Mouse (Mus musculus) ES-E14 (cell line): Measurements from ENCODE around the gene 4932438A13Rik. TPM values are rescaled to one million over a fixed set of nuclear protein-coding genes. Genes with fewer than 3 reads are reported as not detected.
A peak's percentile ranks its signal among the peaks of the same experiment; 100 is the strongest.

Source experiments
- DNase-seq: peaks from one replicate; pipeline ENCODE4 v3.0.0-alpha.2; 2013; ENCODE audit warnings: low read depth, low spot score
- H3K27ac ChIP-seq: 2 replicates; pipeline ENCODE4 v1.5.1; 2012; ENCODE audit warnings: low read depth, mild to moderate bottlenecking, low read length, moderate library complexity, mixed read lengths; ENCODE audit not compliant: poor library complexity, insufficient read depth, severe bottlenecking
- H3K36me3 ChIP-seq: 2 replicates; pipeline ENCODE4 v1.6.1; 2012; ENCODE audit warnings: mild to moderate bottlenecking, low read length, moderate library complexity, mixed read lengths; ENCODE audit not compliant: control insufficient read depth, poor library complexity, insufficient read depth, severe bottlenecking
- H3K4me1 ChIP-seq, 2 experiments: fragments of 150-350 bp in 1 of 2; sonication (generic) in 1 of 2; 2 replicates each; pipeline ENCODE4 v1.6.1; 2012; ENCODE audit warnings: low read length in 2 of 2, mild to moderate bottlenecking in 1 of 2, mixed read lengths in 1 of 2; ENCODE audit not compliant: control insufficient read depth in 2 of 2, insufficient read depth in 2 of 2, poor library complexity in 1 of 2
- H3K4me3 ChIP-seq, 2 experiments: fragments of 150-350 bp in 1 of 2; sonication (generic) in 1 of 2; 2 replicates each; pipeline ENCODE4 v1.5.1; 2012; ENCODE audit warnings: low read length in 2 of 2, low read depth in 1 of 2, mild to moderate bottlenecking in 1 of 2, mixed read lengths in 1 of 2; ENCODE audit not compliant: insufficient read depth in 1 of 2, poor library complexity in 1 of 2, severe bottlenecking in 1 of 2
- H3K9ac ChIP-seq: 2 replicates; pipeline ENCODE4 v1.6.1; 2012; ENCODE audit warnings: low read depth, mild to moderate bottlenecking, low read length, mixed read lengths; ENCODE audit not compliant: poor library complexity, insufficient read depth, severe bottlenecking
- H3K9me3 ChIP-seq: fragments of 150-350 bp; sonication (generic); 2 replicates; pipeline ENCODE4 v1.6.1; 2012; ENCODE audit warnings: low read depth, mild to moderate bottlenecking, low read length; ENCODE audit not compliant: control insufficient read depth, insufficient read depth
- CHD2 ChIP-seq: IDR thresholded peaks from 2 replicates; pipeline ENCODE4 v1.6.1; 2014; ENCODE audit warnings: mild to moderate bottlenecking, low read depth, low read length, inconsistent platforms
- HCFC1 ChIP-seq: IDR thresholded peaks from 2 replicates; pipeline ENCODE4 v1.6.1; 2012; ENCODE audit warnings: low read length, inconsistent platforms, borderline replicate concordance; ENCODE audit not compliant: insufficient read depth
- MAFK ChIP-seq: IDR thresholded peaks from 2 replicates; pipeline ENCODE4 v1.6.1; 2014; ENCODE audit warnings: mild to moderate bottlenecking, low read depth, low read length, inconsistent platforms; ENCODE audit not compliant: insufficient read depth
- ZC3H11A ChIP-seq: IDR thresholded peaks from 2 replicates; pipeline ENCODE4 v1.6.1; 2012; ENCODE audit warnings: low read depth, mild to moderate bottlenecking, inconsistent platforms, low read length, borderline replicate concordance
- ZNF384 ChIP-seq: IDR thresholded peaks from 2 replicates; pipeline ENCODE4 v1.6.1; 2012; ENCODE audit warnings: low read depth, low read length, inconsistent platforms
- in situ Hi-C, 2 experiments: fragments of 600-800 bp; cut with MboI; formaldehyde crosslinking; loops; one replicate each; pipeline ENCODE4 v1.15.1; 2025; ENCODE audit warnings: low sequenced_read_pairs in 2 of 2, inconsistent platforms in 1 of 2; ENCODE audit not compliant: unreplicated experiment in 2 of 2
- total RNA-seq: library from RNA; depleted of rRNA; stranded (reverse); fragments of 300-350 nt; gene quantifications from 2 replicates; pipeline ENCODE4 v1.2.3, GENCODE M21; 2012

4932438A13Rik gene
- total RNA-seq, 1 experiment: 40.4 TPM

- H3K27ac ChIP-seq: no peak overlapping the region
- H3K9ac ChIP-seq: no peak overlapping the region
- 0 out of 4 replicates have a peak overlapping the region, but pooled peaks of 1 of the 2 experiments have one; percentile 37 for H3K4me3 ChIP-seq
- H3K4me1 ChIP-seq: no peaks in the 10 kb centered on the region
- no peaks in the 10 kb centered on the region for H3K36me3 ChIP-seq
- no peaks in the 10 kb centered on the region for H3K9me3 ChIP-seq
- TF ChIP-seq CHD2: no peak
- no peak for TF ChIP-seq HCFC1
- TF ChIP-seq ZNF384: no peak
- TF ChIP-seq ZC3H11A: peak; percentile 72; the same call in 1 of the 2 replicates
- TF ChIP-seq MAFK: peak; percentile 43; the same call in 1 of the 2 replicates
- DNase-seq: peak; percentile 63
- in situ Hi-C loops: no loop called here
Observed at GRCm38 (mm10) chr3:36840650-36841555, 22.0 kb upstream of the 4932438A13Rik start.

GRCm38 (mm10) chr3:36853733-36854440 is 9.0 kb upstream of the 4932438A13Rik start:
- in situ Hi-C loops: no loop called here
- TF ChIP-seq CHD2 (no peak), ZC3H11A (no peak), ZNF384 (no peak), MAFK (no peak), HCFC1 (no peak)
- H3K9ac ChIP-seq: no peak overlapping the region
- no peaks in the 10 kb centered on the region for H3K4me1 ChIP-seq
- no peaks in the 10 kb centered on the region for H3K36me3 ChIP-seq
- no peak for DNase-seq
- no peak overlapping the region for H3K27ac ChIP-seq
- H3K9me3 ChIP-seq: no peaks in the 10 kb centered on the region
- no peak overlapping the region for H3K4me3 ChIP-seq

DNA sequence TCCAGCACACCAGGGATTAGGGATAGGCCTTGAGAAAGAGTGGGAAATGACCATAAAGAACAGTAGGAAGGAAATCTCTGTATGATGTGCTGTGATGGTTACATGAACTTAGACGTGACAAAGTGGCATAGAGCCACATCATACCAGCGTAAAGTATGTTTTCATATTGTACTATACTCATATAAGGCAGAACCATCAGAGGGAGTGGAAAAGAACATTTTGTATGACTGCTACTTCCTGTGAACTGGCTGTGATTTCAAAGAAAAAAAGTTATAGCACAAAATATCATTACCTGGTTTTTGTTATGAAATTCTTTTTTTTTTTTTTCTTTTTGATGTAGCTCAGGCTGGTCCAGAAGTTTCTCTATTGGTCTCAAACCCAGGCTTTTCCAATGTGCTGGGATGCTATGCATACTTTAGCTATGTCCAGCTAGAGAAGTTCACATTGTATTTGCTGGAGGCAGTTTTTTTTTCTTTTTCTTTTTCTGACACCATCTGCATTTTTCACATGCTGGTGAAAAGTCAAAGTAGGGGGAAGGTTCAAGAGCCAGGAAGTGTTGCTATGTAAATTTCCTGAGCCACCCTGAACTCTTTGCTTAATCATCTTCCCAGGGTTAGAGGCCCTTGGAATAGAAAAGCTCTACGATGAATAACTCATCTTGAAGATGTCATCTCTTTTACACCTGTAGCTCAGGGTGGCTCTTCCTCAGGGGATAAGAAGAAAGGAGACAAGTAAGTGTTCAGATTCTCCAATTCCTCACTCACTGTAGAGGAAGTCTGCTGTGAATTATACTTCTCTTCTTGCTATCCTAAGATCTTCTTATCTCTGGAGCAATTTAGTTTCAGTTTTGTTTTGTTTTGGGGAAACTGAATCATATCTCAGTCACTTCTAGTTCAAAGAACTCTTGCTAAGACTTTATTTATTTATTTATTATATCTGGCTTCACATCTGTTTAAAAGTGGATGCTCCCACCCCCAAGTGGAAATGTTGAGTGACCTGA is 1.2 kb upstream of the 4932438A13Rik start:
- H3K9me3 ChIP-seq: no peaks in the 10 kb centered on the region
- in situ Hi-C loops: no loop called here

DNA sequence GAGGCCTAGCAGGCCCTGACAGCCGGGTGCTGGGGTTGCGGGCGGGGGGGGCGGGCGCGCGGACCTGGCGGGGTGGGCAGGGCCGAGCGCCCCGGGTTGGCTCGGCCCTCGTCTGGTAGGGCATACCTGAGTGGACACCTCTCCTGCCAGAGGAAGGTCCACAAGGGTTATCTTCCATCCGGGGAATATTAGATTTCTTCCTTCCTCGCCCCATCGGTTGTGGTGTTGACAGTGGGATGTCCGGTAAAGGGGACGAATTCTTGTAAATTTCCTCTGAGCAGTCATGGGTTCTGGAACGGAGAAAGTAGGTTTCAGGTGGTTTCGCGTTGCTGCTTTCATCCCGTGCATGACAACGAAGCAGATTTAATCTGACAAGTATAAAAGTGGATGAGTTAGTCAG is 523 bp downstream of the 4932438A13Rik start:
- no peak for DNase-seq
- H3K36me3 ChIP-seq: no peaks in the 10 kb centered on the region; the same call in 1 of the 2 replicates
- H3K9me3 ChIP-seq: no peaks in the 10 kb centered on the region
- H3K27ac ChIP-seq: no peak overlapping the region
- H3K4me1 ChIP-seq: no peaks in the 10 kb centered on the region
- H3K9ac ChIP-seq: peak overlapping the region; percentile 86
- in situ Hi-C loops: no loop called here
- H3K4me3 ChIP-seq: peak overlapping the region; percentile 83 to 94
- TF ChIP-seq CHD2 (no peak), ZC3H11A (no peak), ZNF384 (no peak), HCFC1 (no peak), MAFK (no peak)

More for the DNA sequence above, 1.2 kb upstream of the 4932438A13Rik start:
- Histone ChIP-seq H3K4me3 (peak overlapping the region in 1 of 2 experiments; percentile 47; a peak in 1 of 4 replicates), H3K4me1 (no peaks in the 10 kb centered on the region), H3K27ac (no peak overlapping the region), H3K36me3 (no peaks in the 10 kb centered on the region; the same call in 1 of the 2 replicates), H3K9ac (no peak overlapping the region)
- TF ChIP-seq MAFK: no peak
- no peak for TF ChIP-seq CHD2
- no peak for TF ChIP-seq ZNF384
- TF ChIP-seq ZC3H11A: no peak
- no peak for TF ChIP-seq HCFC1
- DNase-seq: no peak
